Mouse (Mus musculus) common myeloid progenitor, adult 5-6 weeks (primary cell): ENCODE measurements at regions not wholly inside any gene's neighbourhood (a gene's known extent, or its start where the extent isn't known, plus 50 kb on each side); places are given as distances from the start of the nearest gene placed in this dataset.

Experiments used
- ATAC-seq: replicated peaks from 2 replicates; pipeline ENCODE4 v1.8.0; 2016; ENCODE audit warnings: low read depth, mild to moderate bottlenecking, moderate TSS enrichment, inconsistent platforms; ENCODE audit not compliant: poor library complexity, severe bottlenecking

DNA sequence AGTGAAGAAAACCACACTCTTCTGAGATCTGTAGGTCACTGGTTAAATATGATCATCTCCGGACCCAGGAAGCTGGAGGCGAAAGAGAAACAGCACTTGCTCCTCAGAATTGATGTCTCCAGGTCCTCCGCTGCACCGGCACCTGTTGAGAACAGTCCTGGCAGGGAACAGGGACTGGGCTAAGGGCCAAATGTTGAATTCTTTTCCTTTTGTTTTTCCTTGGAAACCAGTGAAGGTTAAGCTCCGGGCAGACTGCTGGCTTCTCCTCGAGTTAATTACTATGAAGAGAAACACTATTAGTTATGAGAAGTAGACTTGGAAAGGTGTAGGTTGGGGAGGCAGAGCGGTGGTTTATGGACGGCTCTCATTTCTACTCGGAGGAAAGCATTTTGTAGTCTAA lies 242.7 kb downstream of the Rngtt start:
- ATAC-seq = no peak

DNA sequence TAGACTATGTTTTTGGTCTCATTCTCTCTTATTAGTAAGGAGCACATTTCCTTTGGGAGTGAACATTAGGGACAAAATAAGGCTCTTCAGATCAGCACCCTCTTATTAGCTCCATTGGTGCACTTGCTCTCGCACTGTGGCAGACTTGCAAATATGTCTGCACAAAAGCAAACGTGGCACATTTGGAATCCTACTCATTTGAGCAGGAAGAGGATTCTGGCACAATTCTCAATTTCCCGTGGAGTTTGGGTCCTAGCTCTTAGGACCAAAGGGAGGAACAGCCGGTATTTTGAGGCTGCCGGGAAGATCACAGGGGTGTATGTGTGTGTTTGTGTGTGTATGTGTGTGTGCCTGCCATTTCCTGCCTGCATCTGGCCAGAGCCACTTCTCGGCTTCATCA lies 244.5 kb downstream of the Rngtt start:
- no peak for ATAC-seq

GRCm38 (mm10) chr4:33555231-33555933 lies 245.3 kb downstream of the Rngtt start:
- no peak for ATAC-seq

- 0 out of 2 replicates have a peak, but pooled peaks have one; percentile 20 for ATAC-seq
Observed at GRCm38 (mm10) chr4:33555966-33556365, 245.9 kb downstream of the Rngtt start.

GRCm38 (mm10) chr4:33556661-33557540 lies 246.8 kb downstream of the Rngtt start:
- ATAC-seq = peak; percentile 67

GRCm38 (mm10) chr4:33570274-33570673 lies 260.2 kb downstream of the Rngtt start:
- no peak for ATAC-seq

GRCm38 (mm10) chr4:33571351-33571750 lies 261.2 kb downstream of the Rngtt start:
- no peak for ATAC-seq

DNA sequence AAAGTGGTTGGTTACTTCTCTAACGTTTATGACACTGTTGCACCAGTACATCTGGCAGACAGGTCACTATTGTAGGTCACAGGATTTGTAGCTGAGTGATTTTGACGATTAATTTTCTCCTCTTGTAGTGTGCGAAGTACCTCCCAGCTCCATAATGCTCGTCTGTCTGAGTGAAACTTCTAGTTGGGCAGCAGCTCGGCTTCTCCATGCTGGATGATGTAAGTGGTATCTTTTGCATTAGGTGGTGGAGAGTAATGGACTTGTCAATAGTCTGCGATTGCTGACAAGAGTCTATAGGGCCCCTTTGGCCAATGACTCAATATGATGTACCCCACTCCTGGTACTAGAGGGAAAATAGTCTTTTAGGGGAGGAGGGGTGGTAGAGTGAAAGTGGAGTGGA lies 267.5 kb downstream of the Rngtt start:
- ATAC-seq = no peak

DNA sequence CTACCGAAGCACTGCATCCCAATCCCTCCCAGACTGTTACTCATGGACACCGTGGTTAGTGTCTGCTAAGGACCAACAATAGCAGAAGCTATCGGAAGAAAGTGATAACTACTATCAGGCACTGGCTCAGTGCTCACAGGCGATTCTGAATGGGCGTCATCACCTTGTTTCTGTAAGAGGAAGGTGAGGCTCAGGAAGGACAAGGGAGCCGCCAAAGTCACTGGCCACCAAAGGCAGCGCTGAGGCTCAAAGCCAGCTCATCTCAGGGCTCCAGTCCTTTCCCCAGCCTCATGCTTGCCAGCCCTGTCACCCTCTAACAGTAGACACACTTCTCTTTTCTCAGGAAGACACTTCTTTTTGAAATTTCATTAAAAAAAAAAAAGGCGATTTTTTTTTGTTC lies 270.4 kb downstream of the Rngtt start:
- ATAC-seq = no peak

GRCm38 (mm10) chr4:33581180-33581591 lies 271.1 kb downstream of the Rngtt start:
- ATAC-seq = peak; percentile 53; the same call in 1 of the 2 replicates

- peak; percentile 37 for ATAC-seq
Observed at GRCm38 (mm10) chr4:33581766-33582525, 271.8 kb downstream of the Rngtt start.

- no peak for ATAC-seq
Observed at GRCm38 (mm10) chr4:33582986-33583720, 273.0 kb downstream of the Rngtt start.

- ATAC-seq = no peak
Observed at GRCm38 (mm10) chr4:33583979-33584907, 274.1 kb downstream of the Rngtt start.

DNA sequence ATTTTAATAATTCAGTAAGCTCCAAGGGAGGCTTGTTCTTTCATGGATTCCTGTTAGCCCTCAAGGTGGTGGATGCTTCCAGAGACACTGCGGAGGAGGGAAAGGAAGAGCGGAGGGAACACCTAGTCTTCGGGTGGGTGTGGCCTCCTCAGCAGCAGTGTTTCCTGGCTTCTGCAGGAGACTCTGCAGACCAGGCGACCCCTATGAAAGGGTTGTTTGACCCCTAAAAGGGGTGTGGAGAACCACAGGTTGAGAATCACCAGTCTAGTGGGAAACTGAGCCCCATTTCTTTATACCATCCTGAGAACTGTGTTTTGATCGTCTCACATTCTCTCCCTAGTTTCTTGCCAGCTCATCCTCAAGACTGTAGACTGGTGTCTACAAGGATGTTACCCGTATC lies 275.7 kb downstream of the Rngtt start:
- ATAC-seq = no peak

DNA sequence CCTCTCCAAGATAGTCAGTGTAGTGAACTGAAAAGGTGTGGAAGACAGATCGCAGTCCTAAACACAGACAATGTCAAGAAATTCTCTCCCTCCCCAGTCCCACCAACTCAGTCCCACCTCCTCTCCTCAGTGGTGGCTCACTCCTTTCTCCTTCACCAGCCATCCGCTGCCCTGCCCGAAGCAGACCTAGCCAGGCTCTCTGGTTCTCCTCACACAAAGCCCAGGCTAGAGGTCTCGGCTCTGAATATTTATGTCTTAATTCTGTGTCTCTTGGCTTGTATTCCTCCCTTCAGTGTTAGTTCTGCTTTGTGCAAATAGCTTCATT lies 276.1 kb downstream of the Rngtt start:
- ATAC-seq = no peak

- peak; percentile 72 for ATAC-seq
Observed at GRCm38 (mm10) chr4:33586615-33587451, 276.7 kb downstream of the Rngtt start.

DNA sequence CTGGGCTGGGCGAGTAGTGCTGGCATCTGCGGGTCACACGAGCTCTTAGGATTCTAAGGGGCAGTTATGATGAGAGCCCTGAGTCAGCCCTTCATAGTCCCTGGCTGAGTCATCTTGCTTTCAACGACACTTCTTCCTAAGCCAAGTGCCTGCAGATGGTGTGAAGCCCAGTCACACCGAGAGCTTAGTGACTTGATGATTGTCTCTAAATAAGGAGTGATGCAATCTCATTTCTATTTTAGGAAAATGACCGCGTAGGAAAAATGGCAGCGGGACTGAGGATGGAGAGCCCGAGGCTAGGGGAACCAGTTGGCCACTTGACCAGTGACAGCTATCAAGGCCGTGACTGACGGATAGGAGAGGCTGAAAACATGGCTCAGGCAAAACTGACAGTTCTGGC lies 277.6 kb downstream of the Rngtt start:
- ATAC-seq = peak; percentile 26

GRCm38 (mm10) chr4:33588127-33588526 lies 278.0 kb downstream of the Rngtt start:
- no peak for ATAC-seq
